Mouse (Mus musculus): ENCODE measurements at regions not wholly inside any gene's neighbourhood (a gene's known extent, or its start where the extent isn't known, plus 50 kb on each side); places are given as distances from the start of the nearest gene placed in this dataset.
"Not testable (repeated sequence)": the region's sequence is repeated elsewhere in the genome, so short reads cannot be mapped to it uniquely, and the experiment has no call there.

GRCm38 (mm10) chr4:3054886-3055285, 112.2 kb upstream of the Vmn1r2 start:
- no peak for ATAC-seq

GRCm38 (mm10) chr4:3055396-3055795, 111.7 kb upstream of the Vmn1r2 start:
- Histone ChIP-seq H3K27ac (ENCODE audit: low read depth, low read length) (no peak overlapping the region), H3K36me3 (ENCODE audit: insufficient read depth) (no peaks in the 10 kb centered on the region), H3K4me3 (ENCODE audit: low read depth, low read length) (no peak overlapping the region), H3K4me1 (ENCODE audit: insufficient read depth) (no peaks in the 10 kb centered on the region), H3K27me3 (ENCODE audit: insufficient read depth, low read length) (no peaks in the 10 kb centered on the region), H3K9me3 (ENCODE audit: low read length) (peaks cover 77% of the 10 kb centered on the region), H3K4me2 (ENCODE audit: low read depth) (no peak overlapping the region), H3K9ac (no peak overlapping the region)
- WGBS, result 90% methylated on average over 1 of the region's 1 CpGs
- DNase-seq, result no peak
- TF ChIP-seq CTCF (IDR thresholded peaks at IDR 0.05; ENCODE audit: low read depth), result no peak
- no peak for ATAC-seq

More at GRCm38 (mm10) chr4:3054886-3055285, 112.2 kb upstream of the Vmn1r2 start:
- H3K9me3 ChIP-seq (ENCODE audit: low read length), result peaks cover 82% of the 10 kb centered on the region
- DNase-seq, result no peak
- no peaks in the 10 kb centered on the region for H3K36me3 ChIP-seq (ENCODE audit: insufficient read depth)
- TF ChIP-seq CTCF (IDR thresholded peaks at IDR 0.05; ENCODE audit: low read depth), result no peak
- no peak overlapping the region for H3K9ac ChIP-seq
- no peak overlapping the region for H3K4me3 ChIP-seq (ENCODE audit: low read depth, low read length)
- H3K4me2 ChIP-seq (ENCODE audit: low read depth), result no peak overlapping the region
- no peak overlapping the region for H3K27ac ChIP-seq (ENCODE audit: low read depth, low read length)
- H3K27me3 ChIP-seq (ENCODE audit: insufficient read depth, low read length), result no peaks in the 10 kb centered on the region
- H3K4me1 ChIP-seq (ENCODE audit: insufficient read depth), result no peaks in the 10 kb centered on the region

GRCm38 (mm10) chr4:3059511-3060054, 107.5 kb upstream of the Vmn1r2 start:
- no peak for ATAC-seq
- H3K36me3 ChIP-seq (ENCODE audit: insufficient read depth), result no peaks in the 10 kb centered on the region

GRCm38 (mm10) chr4:3062027-3062605, 105.0 kb upstream of the Vmn1r2 start:
- no peak overlapping the region for H3K9ac ChIP-seq
- H3K27ac ChIP-seq (ENCODE audit: low read depth, low read length), result no peak overlapping the region
- H3K9me3 ChIP-seq (ENCODE audit: low read length), result peaks cover 72% of the 10 kb centered on the region
- ATAC-seq, result no peak
- no peak for TF ChIP-seq CTCF (IDR thresholded peaks at IDR 0.05; ENCODE audit: low read depth)
- no peaks in the 10 kb centered on the region for H3K27me3 ChIP-seq (ENCODE audit: insufficient read depth, low read length)
- H3K4me2 ChIP-seq (ENCODE audit: low read depth), result no peak overlapping the region
- H3K4me3 ChIP-seq (ENCODE audit: low read depth, low read length), result no peak overlapping the region
- H3K4me1 ChIP-seq (ENCODE audit: insufficient read depth), result no peaks in the 10 kb centered on the region
- DNase-seq, result no peak
- H3K36me3 ChIP-seq (ENCODE audit: insufficient read depth), result no peaks in the 10 kb centered on the region
- 71% methylated on average over 2 of the region's 2 CpGs for WGBS

More at GRCm38 (mm10) chr4:3059511-3060054, 107.5 kb upstream of the Vmn1r2 start:
- TF ChIP-seq CTCF (IDR thresholded peaks at IDR 0.05; ENCODE audit: low read depth), result no peak
- Histone ChIP-seq H3K4me2 (ENCODE audit: low read depth) (no peak overlapping the region), H3K4me3 (ENCODE audit: low read depth, low read length) (no peak overlapping the region), H3K27ac (ENCODE audit: low read depth, low read length) (no peak overlapping the region), H3K9me3 (ENCODE audit: low read length) (peaks cover 65% of the 10 kb centered on the region), H3K27me3 (ENCODE audit: insufficient read depth, low read length) (no peaks in the 10 kb centered on the region), H3K9ac (no peak overlapping the region), H3K4me1 (ENCODE audit: insufficient read depth) (no peaks in the 10 kb centered on the region)
- no peak for DNase-seq
- 46% methylated on average over 2 of the region's 2 CpGs for WGBS

GRCm38 (mm10) chr4:3063966-3064365, 103.2 kb upstream of the Vmn1r2 start:
- H3K9me3 ChIP-seq (ENCODE audit: low read length), result peaks cover 83% of the 10 kb centered on the region
- no peaks in the 10 kb centered on the region for H3K27me3 ChIP-seq (ENCODE audit: insufficient read depth, low read length)
- H3K36me3 ChIP-seq (ENCODE audit: insufficient read depth), result no peaks in the 10 kb centered on the region
- H3K4me1 ChIP-seq (ENCODE audit: insufficient read depth), result no peaks in the 10 kb centered on the region
- no peak overlapping the region for H3K27ac ChIP-seq (ENCODE audit: low read depth, low read length)
- ATAC-seq (no peak), DNase-seq (no peak)
- H3K9ac ChIP-seq, result no peak overlapping the region
- H3K4me3 ChIP-seq (ENCODE audit: low read depth, low read length), result no peak overlapping the region
- no peak overlapping the region for H3K4me2 ChIP-seq (ENCODE audit: low read depth)
- WGBS, result 45% methylated on average over 3 of the region's 3 CpGs
- no peak for TF ChIP-seq CTCF (IDR thresholded peaks at IDR 0.05; ENCODE audit: low read depth)

- DNase-seq (no peak), ATAC-seq (no peak)
- WGBS, result 40% methylated on average over 3 of the region's 3 CpGs
- Histone ChIP-seq H3K4me2 (ENCODE audit: low read depth) (no peak overlapping the region), H3K27ac (ENCODE audit: low read depth, low read length) (no peak overlapping the region), H3K9me3 (ENCODE audit: low read length) (peaks cover 83% of the 10 kb centered on the region), H3K4me3 (ENCODE audit: low read depth, low read length) (no peak overlapping the region), H3K4me1 (ENCODE audit: insufficient read depth) (no peaks in the 10 kb centered on the region), H3K36me3 (ENCODE audit: insufficient read depth) (no peaks in the 10 kb centered on the region), H3K27me3 (ENCODE audit: insufficient read depth, low read length) (no peaks in the 10 kb centered on the region), H3K9ac (no peak overlapping the region)
- TF ChIP-seq CTCF (IDR thresholded peaks at IDR 0.05; ENCODE audit: low read depth), result no peak
Measured at GRCm38 (mm10) chr4:3064571-3064970, 102.5 kb upstream of the Vmn1r2 start.

- not testable (repeated sequence) for ATAC-seq; H3K27me3 ChIP-seq (ENCODE audit: insufficient read depth, low read length); H3K4me3 ChIP-seq (ENCODE audit: low read depth, low read length); H3K4me1 ChIP-seq (ENCODE audit: insufficient read depth); H3K36me3 ChIP-seq (ENCODE audit: insufficient read depth); DNase-seq; H3K27ac ChIP-seq (ENCODE audit: low read depth, low read length); H3K9ac ChIP-seq; H3K4me2 ChIP-seq (ENCODE audit: low read depth)
- H3K9me3 ChIP-seq (ENCODE audit: low read length), result peaks cover 84% of the 10 kb centered on the region
- WGBS, result 67% methylated on average over 3 of the region's 3 CpGs
Measured at GRCm38 (mm10) chr4:3065335-3065734, 101.8 kb upstream of the Vmn1r2 start.
